Mouse (Mus musculus) lung, postnatal 0 days (tissue): ENCODE results near the gene Vps18.

Source experiments
- CTCF ChIP-seq: IDR thresholded peaks from 2 replicates; pipeline ENCODE4 v1.5.1; 2016; ENCODE audit warnings: antibody characterized with exemption, mild to moderate bottlenecking
- EP300 ChIP-seq: IDR thresholded peaks from 2 replicates; pipeline ENCODE4 v1.6.1; 2016; ENCODE audit warnings: antibody characterized with exemption, mild to moderate bottlenecking, control low read depth

- TF ChIP-seq CTCF (no peak), EP300 (no peak)
Measured at GRCm38 (mm10) chr2:119321771-119322586, 33.4 kb downstream of the Vps18 start.
